Mouse (Mus musculus) embryonic facial prominence, embryonic 10.5 days (tissue): ENCODE measurements around the gene Dhrs7. TPM values are rescaled to one million over a fixed set of nuclear protein-coding genes. Genes with fewer than 3 reads are reported as not detected.
"Not testable (repeated sequence)": the region's sequence is repeated elsewhere in the genome, so short reads cannot be mapped to it uniquely, and the experiment has no call there.

Source experiments
- DNase-seq: peaks from one replicate; pipeline ENCODE4 v3.0.0-alpha.2; 2017; ENCODE audit warnings: low spot score
- H3K27ac ChIP-seq: fragments of 300-500 bp; sonication (generic); replicated peaks from 2 replicates; pipeline ENCODE4 v1.5.1; 2016; ENCODE audit warnings: mild to moderate bottlenecking
- H3K27me3 ChIP-seq: fragments of 300-500 bp; sonication (generic); replicated peaks from 2 replicates; pipeline ENCODE4 v1.6.1; 2016; ENCODE audit warnings: low read depth, mild to moderate bottlenecking; ENCODE audit not compliant: poor library complexity, severe bottlenecking
- H3K36me3 ChIP-seq: fragments of 300-500 bp; sonication (generic); replicated peaks from 2 replicates; pipeline ENCODE4 v1.6.1; 2016; ENCODE audit warnings: mild to moderate bottlenecking, moderate library complexity
- H3K4me1 ChIP-seq: fragments of 300-500 bp; sonication (generic); 2 replicates; pipeline ENCODE4 v1.6.1; 2016
- H3K4me3 ChIP-seq: fragments of 300-500 bp; sonication (generic); 2 replicates; pipeline ENCODE4 v1.5.1; 2016; ENCODE audit warnings: mild to moderate bottlenecking, moderate library complexity
- H3K9me3 ChIP-seq: fragments of 300-500 bp; sonication (generic); 2 replicates; pipeline ENCODE4 v1.6.1; 2016; ENCODE audit warnings: mild to moderate bottlenecking
- whole genome bisulfite sequencing: fragments of 180-500 bp; shearing (Covaris S2); methylation state at CpG from one replicate; pipeline ENCODE4 v1.1.7; 2016; 5-methylcytosine and 5-hydroxymethylcytosine counted together
- polyA plus RNA-seq: library from polyadenylated mRNA; unstranded; fragments of >200 nt; fragmentation: Nextera tagmentation; extraction: Ambion mirVana; gene quantifications from 2 replicates; pipeline ENCODE4 v1.2.1, GENCODE M21; 2016

Dhrs7 gene
- polyA plus RNA-seq, result 7.6 and 9.3 TPM in 2 replicates

DNA sequence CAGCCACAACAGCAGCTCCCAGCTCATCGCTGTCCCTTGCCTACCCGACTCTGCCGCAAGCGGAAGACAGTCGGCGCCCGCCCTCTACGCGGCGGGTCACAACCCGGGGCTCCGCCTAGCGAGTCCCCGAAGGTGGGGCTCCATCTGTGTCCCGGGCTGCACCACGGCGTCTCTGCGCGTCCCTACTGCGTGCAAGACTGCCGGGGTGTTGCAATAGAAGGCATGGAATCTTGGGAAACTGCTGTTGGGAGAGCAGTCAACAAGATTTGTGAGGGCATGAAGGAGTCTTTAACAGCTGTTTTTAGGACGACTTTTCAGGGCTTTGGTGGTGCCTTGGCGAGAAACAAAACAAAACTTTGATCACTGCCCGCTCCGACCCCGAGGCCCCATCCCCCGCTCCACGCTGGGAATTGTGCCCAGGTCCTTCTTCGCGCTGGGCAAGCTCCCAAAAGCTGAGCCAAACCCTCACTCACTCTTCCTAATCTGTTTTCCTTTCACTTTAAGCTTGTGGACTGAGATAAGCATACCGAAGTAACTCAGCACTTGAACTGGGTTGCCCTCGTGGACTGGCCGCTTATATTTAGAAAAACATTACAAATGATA is at the start of gene Dhrs7:
Gene Dhrs7, minus strand, starts transcription at position 175 of the 603 bp plus-strand sequence.
- Histone ChIP-seq H3K36me3 (no peaks in the 10 kb centered on the region), H3K4me1 (peaks cover 20% of the 10 kb centered on the region), H3K27ac (peak within 1 kb of the TSS; percentile 81), H3K27me3 (peaks cover 10% of the 10 kb centered on the region), H3K9me3 (no peaks in the 10 kb centered on the region), H3K4me3 (peak within 1 kb of the TSS; percentile 67)
- 4% methylated on average over 33 of the region's 33 CpGs for WGBS
- DNase-seq, result peak; percentile 86

DNA sequence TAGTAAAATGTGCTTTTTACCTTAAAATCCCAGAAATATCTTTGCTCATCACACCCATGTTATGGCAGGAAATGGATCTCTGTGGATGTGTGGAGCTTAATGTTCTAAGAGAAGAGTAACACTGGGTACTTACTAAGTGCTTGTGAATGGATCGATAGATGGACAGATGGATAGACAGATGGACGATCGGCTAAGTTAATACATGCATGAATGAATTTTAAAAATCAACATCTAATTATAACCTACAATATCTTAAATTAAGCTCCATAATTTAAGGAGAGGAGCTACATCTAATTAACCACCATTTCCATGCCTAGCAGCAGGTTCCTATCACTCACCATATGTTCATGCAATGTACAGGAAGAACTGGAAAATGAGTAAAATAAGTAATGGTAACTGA is 45.3 kb upstream of the Dhrs7 start:
- no peaks in the 10 kb centered on the region for H3K9me3 ChIP-seq
- H3K27ac ChIP-seq, result no peak overlapping the region
- no peaks in the 10 kb centered on the region for H3K4me1 ChIP-seq
- no peak for DNase-seq
- no peaks in the 10 kb centered on the region for H3K27me3 ChIP-seq
- H3K4me3 ChIP-seq, result no peak overlapping the region
- WGBS, result 94% methylated on average over 3 of the region's 3 CpGs
- H3K36me3 ChIP-seq, result no peaks in the 10 kb centered on the region

DNA sequence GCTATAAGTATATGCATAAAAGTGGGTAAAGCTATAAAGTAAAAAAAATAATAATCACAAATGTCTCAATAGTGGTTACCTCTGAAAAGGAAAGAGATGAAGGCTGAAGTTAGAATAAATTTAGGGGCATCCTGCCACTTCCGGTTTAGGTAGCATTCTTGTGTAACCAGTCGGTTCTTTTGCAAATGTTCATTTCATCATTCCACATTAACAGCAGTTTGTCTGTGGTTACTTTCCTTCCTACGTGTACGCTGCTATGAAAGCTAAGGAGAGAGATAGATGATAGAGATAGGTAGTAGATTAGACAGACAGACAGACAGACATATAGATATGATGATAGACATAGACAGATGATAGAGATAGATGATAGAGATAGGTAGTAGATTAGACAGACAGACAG is 39.4 kb upstream of the Dhrs7 start:
- H3K27ac ChIP-seq, result no peak overlapping the region
- H3K4me3 ChIP-seq, result no peak overlapping the region
- no peaks in the 10 kb centered on the region for H3K27me3 ChIP-seq
- 93% methylated on average over 4 of the region's 4 CpGs for WGBS
- H3K4me1 ChIP-seq, result peaks cover 4% of the 10 kb centered on the region; the same call in 1 of the 2 replicates
- no peaks in the 10 kb centered on the region for H3K36me3 ChIP-seq
- H3K9me3 ChIP-seq, result no peaks in the 10 kb centered on the region
- no peak for DNase-seq

DNA sequence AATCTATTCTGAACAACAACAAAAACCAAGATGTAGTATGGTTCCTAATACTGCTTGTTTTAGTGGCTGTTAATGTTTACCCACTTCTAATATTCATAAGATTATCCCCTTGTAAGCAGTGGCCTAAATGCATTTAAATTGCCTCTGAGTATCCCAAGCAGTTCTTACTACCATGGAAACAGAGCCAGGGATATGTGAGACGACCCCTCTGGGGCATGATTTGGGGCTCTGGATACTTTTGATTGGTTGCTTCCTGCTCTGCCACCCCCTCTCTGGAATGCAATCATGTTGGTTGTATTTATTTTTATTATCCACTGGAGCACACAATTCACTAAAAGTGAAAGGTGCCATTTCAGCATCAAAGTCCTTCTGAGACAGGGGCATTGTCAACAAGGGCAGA is 35.3 kb upstream of the Dhrs7 start:
- Histone ChIP-seq H3K4me3 (no peak overlapping the region), H3K4me1 (peaks cover 4% of the 10 kb centered on the region; the same call in 1 of the 2 replicates), H3K27ac (no peak overlapping the region), H3K9me3 (no peaks in the 10 kb centered on the region), H3K36me3 (no peaks in the 10 kb centered on the region), H3K27me3 (no peaks in the 10 kb centered on the region)
- 25% methylated on average over 1 of the region's 1 CpGs for WGBS
- DNase-seq, result no peak

DNA sequence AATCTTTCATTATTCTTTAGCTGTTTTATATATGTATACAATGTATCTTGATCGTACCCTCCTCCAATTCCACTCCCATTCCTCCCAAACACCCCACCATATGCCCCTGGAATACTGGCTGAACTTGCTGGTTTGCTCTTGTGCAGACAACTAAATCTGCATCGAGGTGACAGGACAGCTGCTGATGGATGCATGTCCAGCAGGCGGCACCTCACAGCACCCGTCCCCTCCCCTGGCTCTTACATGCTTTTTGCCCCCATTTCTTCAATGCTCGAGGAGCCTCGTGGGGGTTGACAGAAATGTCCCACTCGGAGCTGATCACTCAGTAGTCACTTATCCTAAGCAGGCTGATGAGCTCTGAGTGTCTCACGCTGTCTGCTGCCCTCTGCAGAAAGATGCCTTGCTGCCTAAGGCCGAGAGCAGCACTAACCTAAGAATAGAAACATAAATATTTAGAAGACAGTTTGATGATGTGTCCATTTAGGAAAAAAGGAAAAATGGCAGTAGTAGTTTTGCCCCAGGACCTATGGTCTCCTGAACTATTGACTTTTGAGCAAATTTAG is 30.3 kb upstream of the Dhrs7 start:
- DNase-seq, result no peak
- WGBS, result 49% methylated on average over 9 of the region's 9 CpGs
- no peak overlapping the region for H3K27ac ChIP-seq

DNA sequence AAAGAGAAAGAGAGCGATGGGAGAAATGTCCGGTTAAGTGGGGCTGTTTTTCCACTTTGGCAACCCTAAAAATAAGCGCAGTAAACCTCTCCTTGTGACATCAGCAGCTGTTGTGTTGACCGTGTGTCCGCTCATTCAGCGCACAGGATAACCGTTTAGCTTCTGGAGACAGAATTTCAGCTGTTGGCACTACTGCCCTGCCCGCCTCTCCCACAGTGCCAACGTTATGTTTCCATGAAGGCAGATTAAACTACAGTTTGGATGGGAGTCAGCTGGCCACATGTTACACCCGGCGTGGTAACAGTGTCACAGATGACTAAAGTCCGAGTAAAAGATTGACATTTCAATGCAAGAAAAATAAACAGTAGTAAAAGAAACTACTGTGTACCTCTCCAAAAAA is 29.7 kb upstream of the Dhrs7 start:
- Histone ChIP-seq H3K27me3 (no peaks in the 10 kb centered on the region), H3K36me3 (no peaks in the 10 kb centered on the region), H3K4me1 (no peaks in the 10 kb centered on the region), H3K4me3 (no peak overlapping the region), H3K27ac (no peak overlapping the region), H3K9me3 (no peaks in the 10 kb centered on the region)
- DNase-seq, result no peak
- WGBS, result 81% methylated on average over 12 of the region's 12 CpGs

More for the DNA sequence above, 30.3 kb upstream of the Dhrs7 start:
- Histone ChIP-seq H3K4me3 (no peak overlapping the region), H3K36me3 (no peaks in the 10 kb centered on the region), H3K4me1 (peaks cover 1% of the 10 kb centered on the region; the same call in 1 of the 2 replicates), H3K27me3 (no peaks in the 10 kb centered on the region), H3K9me3 (no peaks in the 10 kb centered on the region)

DNA sequence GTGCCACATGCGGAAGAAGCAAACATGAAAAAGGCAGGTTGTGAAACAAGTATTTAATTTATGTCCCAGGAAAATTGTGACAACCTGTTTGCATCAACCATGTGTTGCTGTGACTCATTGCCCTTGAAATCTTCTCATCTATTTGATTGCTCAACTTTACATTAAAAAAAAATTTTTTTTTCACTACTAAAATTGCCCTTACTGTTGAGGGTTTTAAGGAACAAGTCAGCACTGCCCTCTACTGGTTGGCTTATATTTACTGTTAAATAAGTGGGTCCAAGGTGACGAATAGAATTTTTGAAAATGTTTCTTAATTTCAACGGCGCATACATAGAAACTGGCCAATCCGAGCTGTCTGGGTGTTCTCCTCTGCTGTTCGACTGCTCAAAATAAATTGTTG is 29.2 kb upstream of the Dhrs7 start:
- Histone ChIP-seq H3K4me3 (no peak overlapping the region), H3K27ac (no peak overlapping the region), H3K4me1 (no peaks in the 10 kb centered on the region), H3K9me3 (no peaks in the 10 kb centered on the region), H3K36me3 (no peaks in the 10 kb centered on the region), H3K27me3 (no peaks in the 10 kb centered on the region)
- 52% methylated on average over 6 of the region's 6 CpGs for WGBS
- no peak for DNase-seq

DNA sequence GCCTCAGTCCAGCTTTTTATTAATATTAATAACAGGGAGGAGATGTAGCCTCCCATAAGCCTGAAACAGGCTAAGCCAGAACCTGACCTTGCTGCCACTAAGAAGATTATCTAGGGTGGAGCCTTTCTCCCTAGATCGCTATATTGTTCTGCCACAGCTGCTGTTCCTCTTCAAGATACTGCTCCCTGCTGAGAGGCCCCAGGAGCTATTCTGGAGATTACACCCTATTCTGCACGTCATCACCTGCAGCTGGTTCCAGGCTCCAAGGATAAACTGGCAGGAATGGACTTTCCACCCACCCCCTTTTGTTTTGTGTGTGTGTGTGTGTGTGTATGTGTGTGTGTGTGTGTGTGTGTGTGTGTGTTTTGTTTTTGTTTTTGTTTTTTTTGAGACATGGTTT is 23.6 kb upstream of the Dhrs7 start:
- H3K4me1 ChIP-seq, H3K27ac ChIP-seq, H3K27me3 ChIP-seq, DNase-seq, H3K36me3 ChIP-seq, H3K9me3 ChIP-seq, H3K4me3 ChIP-seq: not testable (repeated sequence)
- 46% methylated on average over 2 of the region's 2 CpGs for WGBS

DNA sequence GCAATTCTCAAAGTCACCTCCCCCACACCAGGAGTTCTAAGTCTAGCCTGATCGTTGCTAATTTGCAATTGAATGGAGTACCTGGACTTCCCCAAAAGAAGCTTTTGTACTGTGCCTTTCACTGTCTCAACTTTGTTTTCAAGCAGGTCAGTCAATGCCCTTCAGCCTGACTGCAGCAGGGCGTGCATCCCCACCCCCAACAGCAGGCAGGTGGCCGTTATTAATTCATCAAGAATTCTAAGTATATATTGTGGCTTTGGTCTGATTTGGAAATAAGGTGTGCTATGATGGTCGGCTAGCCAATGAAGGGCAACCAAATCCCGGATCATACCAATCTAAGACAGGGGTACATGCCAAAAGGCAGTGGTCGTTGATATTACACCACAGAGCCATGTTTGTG is 23.0 kb upstream of the Dhrs7 start:
- not testable (repeated sequence) for H3K4me3 ChIP-seq, DNase-seq
- 24% methylated on average over 6 of the region's 6 CpGs for WGBS

DNA sequence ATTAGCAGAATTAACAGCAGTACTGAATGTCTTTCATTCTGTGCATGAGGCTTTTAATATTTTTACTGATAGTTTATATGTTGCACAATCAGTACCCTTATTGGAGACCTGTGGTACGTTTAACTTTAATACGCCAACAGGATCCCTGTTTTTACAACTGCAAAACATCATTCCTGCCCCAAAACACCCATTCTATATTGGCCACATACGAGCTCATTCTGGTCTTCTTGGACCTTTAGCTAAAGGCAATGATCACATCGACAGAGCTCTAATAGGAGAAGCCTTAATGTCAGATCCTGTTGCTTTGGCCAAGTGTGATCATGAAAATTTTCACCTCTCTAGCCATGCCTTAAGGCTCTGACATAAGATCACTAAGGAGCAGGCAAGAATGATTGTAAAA is 21.9 kb upstream of the Dhrs7 start:
- H3K27ac ChIP-seq, DNase-seq, H3K4me3 ChIP-seq, H3K27me3 ChIP-seq, H3K36me3 ChIP-seq, H3K4me1 ChIP-seq, H3K9me3 ChIP-seq: not testable (repeated sequence)
- 79% methylated on average over 4 of the region's 4 CpGs for WGBS

More for the DNA sequence above, 23.0 kb upstream of the Dhrs7 start:
- H3K4me1 ChIP-seq, H3K27ac ChIP-seq, H3K27me3 ChIP-seq, H3K36me3 ChIP-seq, H3K9me3 ChIP-seq: not testable (repeated sequence)

DNA sequence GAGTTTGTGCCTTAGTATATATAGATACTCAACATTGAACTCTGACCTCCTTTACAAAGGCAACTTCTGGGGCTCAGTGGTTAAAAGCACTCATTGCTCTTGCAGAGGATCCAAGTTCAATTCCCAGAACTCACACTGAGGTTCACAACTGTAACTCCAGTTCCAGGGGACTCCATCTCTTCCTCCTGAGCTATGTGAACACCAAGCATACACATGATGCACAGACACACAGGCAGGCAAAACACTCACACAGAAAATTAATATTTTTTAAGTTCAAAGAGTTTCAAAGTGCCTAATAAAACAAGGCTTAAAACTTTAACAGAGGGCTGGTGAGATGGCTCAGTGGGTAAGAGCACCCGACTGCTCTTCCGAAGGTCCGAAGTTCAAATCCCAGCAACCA is 18.9 kb upstream of the Dhrs7 start:
- WGBS, result 94% methylated on average over 3 of the region's 3 CpGs
- no peak for DNase-seq

DNA sequence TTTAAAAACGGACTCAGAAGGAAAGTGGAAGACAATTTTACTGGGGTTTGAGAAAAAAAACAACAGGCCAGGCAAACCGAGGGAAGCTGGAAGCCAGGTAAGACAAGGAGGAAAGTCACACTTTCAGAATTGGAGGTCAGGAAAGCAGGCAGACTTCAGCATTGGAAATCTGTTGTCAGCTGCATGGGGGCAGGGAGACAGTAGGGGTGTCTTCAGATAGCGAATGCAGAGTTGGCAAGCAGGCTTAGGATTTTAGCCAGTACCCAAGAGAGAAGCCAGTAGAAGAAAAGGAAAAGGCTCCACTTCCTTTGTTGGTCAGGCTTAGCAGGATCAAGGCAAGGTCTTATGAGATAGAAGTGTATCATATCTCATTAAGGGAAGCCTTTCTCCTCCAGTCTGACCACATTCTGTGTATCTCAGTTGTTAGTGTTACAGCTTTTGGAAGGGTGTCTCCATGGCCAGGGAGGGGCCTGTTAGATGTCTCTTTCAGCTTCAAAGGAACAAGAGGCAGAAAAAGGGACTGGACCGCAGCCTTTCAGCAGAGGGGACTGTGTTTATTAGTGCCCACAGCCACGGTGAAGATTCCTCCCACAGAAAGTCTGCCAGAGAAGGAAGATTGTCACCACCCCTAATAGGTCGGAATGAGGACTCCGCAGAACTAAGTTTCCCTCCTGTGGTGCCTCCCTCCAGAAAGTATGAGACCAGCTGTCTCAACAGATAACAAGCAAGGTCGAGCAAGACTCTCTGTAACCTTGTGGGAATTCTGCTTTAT is 18.0 kb upstream of the Dhrs7 start:
- no peak for DNase-seq
- H3K4me3 ChIP-seq, result no peak overlapping the region
- H3K36me3 ChIP-seq, result no peaks in the 10 kb centered on the region
- H3K9me3 ChIP-seq, result no peaks in the 10 kb centered on the region
- no peaks in the 10 kb centered on the region for H3K4me1 ChIP-seq
- 63% methylated on average over 8 of the region's 8 CpGs for WGBS
- H3K27me3 ChIP-seq, result no peaks in the 10 kb centered on the region
- no peak overlapping the region for H3K27ac ChIP-seq

More for the DNA sequence above, 18.9 kb upstream of the Dhrs7 start:
- Histone ChIP-seq H3K9me3 (no peaks in the 10 kb centered on the region), H3K27ac (no peak overlapping the region), H3K4me3 (no peak overlapping the region), H3K4me1 (no peaks in the 10 kb centered on the region), H3K27me3 (no peaks in the 10 kb centered on the region), H3K36me3 (no peaks in the 10 kb centered on the region)

DNA sequence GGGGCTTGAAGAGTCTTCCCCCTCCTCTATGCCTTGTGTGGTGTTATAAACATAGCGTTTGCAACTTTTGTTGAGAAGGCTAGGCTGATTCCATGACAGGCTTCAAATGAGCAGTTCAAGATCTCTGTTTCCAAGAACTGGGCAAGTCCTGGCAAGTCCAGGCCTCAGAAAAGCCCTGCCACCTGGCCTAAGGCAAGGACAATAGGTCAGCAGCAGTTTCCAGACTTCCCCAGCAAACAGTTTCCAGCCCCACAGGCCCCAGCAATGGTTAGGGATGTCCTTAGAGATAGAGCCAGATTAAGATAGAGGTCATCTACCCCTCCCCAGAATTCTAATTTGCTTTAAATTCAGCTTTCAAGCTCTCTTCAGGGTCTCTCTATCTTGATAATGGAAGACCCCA is 17.2 kb upstream of the Dhrs7 start:
- WGBS, result 94% methylated on average over 1 of the region's 1 CpGs
- H3K36me3 ChIP-seq, result no peaks in the 10 kb centered on the region
- H3K27ac ChIP-seq, result no peak overlapping the region
- no peak for DNase-seq
- H3K4me1 ChIP-seq, result no peaks in the 10 kb centered on the region
- H3K27me3 ChIP-seq, result no peaks in the 10 kb centered on the region
- H3K4me3 ChIP-seq, result no peak overlapping the region
- H3K9me3 ChIP-seq, result no peaks in the 10 kb centered on the region
